Mouse (Mus musculus) left cerebral cortex, adult 8-10 months (tissue): Measurements from ENCODE around the gene Bmp6. TPM values are rescaled to one million over a fixed set of nuclear protein-coding genes. Genes with fewer than 3 reads are reported as not detected.
A peak's percentile ranks its signal among the peaks of the same experiment; 100 is the strongest.

Source experiments
- DNase-seq, 2 experiments: peaks; one replicate each; pipeline ENCODE4 v3.0.0; 2022; ENCODE audit warnings: low spot score in 2 of 2
- total RNA-seq, 4 experiments: library from RNA; stranded (reverse); gene quantifications; 2 replicates each; pipeline ENCODE4 v1.2.4; 2022

Gene Bmp6
- total RNA-seq, 4 experiments from 2014 or later: 11.9 to 13.2 (median 12.5) TPM

GRCm38 (mm10) chr13:38511979-38512378, 167.1 kb downstream of the Bmp6 start:
- DNase-seq: no peak

DNA sequence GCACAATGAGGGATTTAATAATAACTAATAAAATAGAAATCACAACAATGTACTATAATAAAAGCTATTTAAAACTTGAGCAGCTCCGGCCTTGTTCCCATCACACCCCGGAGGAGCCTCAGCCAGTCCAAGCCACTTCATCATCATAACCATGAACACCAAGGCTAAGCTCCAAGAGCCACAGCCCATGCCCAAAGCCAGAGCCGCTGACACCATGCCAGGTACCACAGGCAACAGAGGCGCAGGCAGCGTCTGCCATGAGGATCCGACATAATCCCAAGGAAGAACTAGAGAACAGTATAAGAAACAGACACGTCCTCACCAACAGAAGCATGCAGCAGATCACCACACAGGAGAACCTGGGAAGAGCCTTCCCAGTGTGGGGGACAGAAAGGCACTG, 169.0 kb downstream of the Bmp6 start:
- no peak for DNase-seq

GRCm38 (mm10) chr13:38515431-38515830, 170.5 kb downstream of the Bmp6 start:
- DNase-seq: no peak

- DNase-seq: no peak
Measured at GRCm38 (mm10) chr13:38515845-38516244, 170.9 kb downstream of the Bmp6 start.

DNA sequence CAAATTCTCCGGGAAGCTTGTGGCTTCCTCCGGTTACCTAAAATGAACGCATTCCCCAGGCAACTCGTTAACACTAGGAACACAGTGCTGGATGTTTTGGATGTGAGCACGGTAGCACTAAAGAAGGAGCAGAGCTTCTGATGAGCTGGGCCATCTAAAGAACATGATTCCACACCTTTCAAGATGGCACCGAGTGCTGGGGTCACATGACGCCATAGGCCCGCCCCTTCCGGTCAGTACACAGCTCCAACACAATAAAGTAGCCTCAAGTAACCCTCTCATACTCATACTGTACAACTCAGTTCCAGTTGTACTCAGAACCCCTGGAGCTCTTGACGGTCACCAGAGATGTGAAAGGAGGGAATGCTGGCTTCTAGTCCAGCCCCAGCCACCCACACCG, 171.7 kb downstream of the Bmp6 start:
- DNase-seq: no peak

- DNase-seq: no peak
Measured at GRCm38 (mm10) chr13:38520299-38520698, 175.4 kb downstream of the Bmp6 start.

GRCm38 (mm10) chr13:38522056-38522654, 177.2 kb downstream of the Bmp6 start:
- DNase-seq: no peak

- no peak for DNase-seq
Measured at GRCm38 (mm10) chr13:38523231-38523630, 178.3 kb downstream of the Bmp6 start.

- DNase-seq: no peak
Measured at GRCm38 (mm10) chr13:38525261-38525660, 180.4 kb downstream of the Bmp6 start.

DNA sequence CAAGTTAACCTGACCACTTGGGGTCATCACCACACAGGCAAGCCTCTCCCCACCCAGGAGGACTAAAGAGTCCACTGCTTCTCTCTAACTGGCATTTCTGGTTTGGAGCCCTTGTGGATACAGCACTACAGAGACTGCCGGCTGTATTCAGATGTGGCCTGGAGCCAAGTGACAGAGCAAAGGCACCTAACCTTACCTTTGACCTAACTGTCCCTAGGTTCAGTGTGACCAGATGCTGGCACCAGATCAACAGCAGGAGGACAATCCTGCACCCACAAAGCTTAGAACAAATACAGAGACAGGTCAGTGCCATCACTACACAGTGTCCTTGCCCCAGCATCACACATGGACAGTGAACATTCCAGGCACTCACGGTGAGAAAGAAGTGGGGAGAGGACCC, 181.2 kb downstream of the Bmp6 start:
- DNase-seq: no peak

- DNase-seq: no peak
Measured at GRCm38 (mm10) chr13:38527041-38527796, 182.3 kb downstream of the Bmp6 start.

- DNase-seq: peak; percentile 51 to 71
Measured at GRCm38 (mm10) chr13:38527797-38528650, 183.1 kb downstream of the Bmp6 start.

- DNase-seq: no peak
Measured at GRCm38 (mm10) chr13:38528687-38529294, 183.9 kb downstream of the Bmp6 start, which contains the start of gene Txndc5. Txndc5 (minus strand) TSS chr13:38528824.

DNA sequence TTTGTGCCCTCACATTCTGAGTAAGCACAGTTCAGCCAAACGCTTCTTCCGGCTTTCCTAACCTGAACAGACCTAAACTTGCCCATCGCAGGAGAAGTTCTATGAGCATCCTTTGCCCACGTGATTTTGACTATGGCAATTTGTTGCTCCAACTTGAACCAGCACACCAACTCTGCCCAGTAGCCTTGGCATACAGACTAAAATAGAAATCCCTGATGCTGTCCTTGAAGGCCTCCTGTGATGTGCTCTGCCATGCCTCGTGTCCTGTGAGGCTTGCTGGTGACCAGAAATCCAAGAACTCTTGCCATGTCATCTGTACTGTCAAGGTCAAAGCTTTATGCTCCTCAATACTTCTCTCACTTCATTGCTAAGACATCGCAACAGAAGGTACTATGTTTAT, 184.7 kb downstream of the Bmp6 start:
- DNase-seq: no peak

GRCm38 (mm10) chr13:38531498-38531897, 186.6 kb downstream of the Bmp6 start:
- no peak for DNase-seq

GRCm38 (mm10) chr13:38533461-38533860, 188.6 kb downstream of the Bmp6 start:
- no peak for DNase-seq

- DNase-seq: no peak
Measured at GRCm38 (mm10) chr13:38534016-38534415, 189.1 kb downstream of the Bmp6 start.

GRCm38 (mm10) chr13:38534731-38535130, 189.8 kb downstream of the Bmp6 start:
- DNase-seq: no peak

DNA sequence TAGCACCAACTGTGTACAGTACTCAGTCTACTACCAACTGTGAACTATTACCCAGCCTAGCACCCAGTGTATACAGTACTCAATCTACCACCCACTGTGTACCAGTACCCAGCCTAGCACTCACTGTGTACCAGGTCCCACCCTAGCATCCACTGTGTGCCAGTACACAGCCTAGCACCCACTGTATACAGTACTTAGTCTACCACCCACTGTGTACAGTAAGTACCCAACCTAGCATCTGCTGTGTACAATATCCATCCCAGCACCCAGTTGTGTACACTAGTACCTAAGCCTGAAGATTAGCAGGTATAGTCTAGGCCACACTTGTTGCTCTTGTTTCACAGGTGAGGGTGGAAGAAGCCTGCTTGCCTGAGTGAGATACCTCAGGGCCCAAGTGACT, 192.6 kb downstream of the Bmp6 start:
- no peak for DNase-seq

GRCm38 (mm10) chr13:38539192-38539900, 194.4 kb downstream of the Bmp6 start:
- DNase-seq: no peak
